Mouse (Mus musculus): ENCODE results near the gene Itih2. TPM values are rescaled to one million over a fixed set of nuclear protein-coding genes. Genes with fewer than 3 reads are reported as not detected.

Itih2 gene
- total and polyA plus RNA-seq, 3 experiments, result 0.21 to 0.84 (median 0.80) TPM

GRCm38 (mm10) chr2:10142472-10143454 lies 11.6 kb upstream of the Itih2 start:
- Histone ChIP-seq H3K27ac (no peak overlapping the region), H3K9ac (ENCODE audit: low read depth, low read length) (no peak overlapping the region), H3K36me3 (ENCODE audit: control insufficient read depth, insufficient read depth, low read length) (no peaks in the 10 kb centered on the region), H3K4me1 (ENCODE audit: control insufficient read depth, insufficient read depth, low read length) (no peaks in the 10 kb centered on the region), H3K4me3 (no peak overlapping the region), H3K79me2 (replicated peaks; ENCODE audit: control insufficient read depth, insufficient read depth, low read length) (no peaks in the 10 kb centered on the region), H3K27me3 (ENCODE audit: control insufficient read depth, insufficient read depth, low read length) (no peaks in the 10 kb centered on the region)
- DNase-seq, result peak; percentile 49 to 62
- WGBS, result 34% methylated on average over 8 of the region's 8 CpGs
- peak; percentile 65; the same call in 1 of the 2 replicates for TF ChIP-seq EP300 (IDR thresholded peaks at IDR 0.05; ENCODE audit: insufficient read depth, low read depth, low read length)
- no peak for TF ChIP-seq POLR2A (IDR thresholded peaks at IDR 0.05; ENCODE audit: insufficient read depth, low read depth, low read length)
- peak; percentile 90 for TF ChIP-seq CTCF (IDR thresholded peaks at IDR 0.05)
- intact Hi-C loops (cut with DNase I), result loop anchor here (1.0 to 2.0 kb wide), 2 partner anchors 42 to 146 kb away; no protein-coding TSS in a partner anchor

DNA sequence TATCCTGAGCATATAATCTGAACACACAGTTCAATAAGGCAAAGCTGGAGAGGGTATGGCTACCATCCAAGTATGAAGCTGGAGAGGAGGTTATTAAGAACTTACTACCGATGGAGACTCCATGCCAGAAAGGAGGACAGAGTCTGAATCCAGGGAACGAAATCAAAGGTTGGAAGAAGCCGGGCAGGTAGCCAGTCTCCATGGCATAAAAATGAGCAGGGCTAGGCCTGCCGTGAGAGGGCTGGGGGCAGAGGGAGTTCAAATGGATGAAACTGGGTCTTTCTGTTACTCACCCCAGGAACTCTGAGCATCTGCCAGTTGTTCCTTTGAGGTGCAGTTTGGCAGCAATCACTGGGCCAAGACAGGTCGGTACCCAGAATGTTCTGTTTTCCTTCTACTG lies 9.3 kb upstream of the Itih2 start:
- DNase-seq, result no peak

GRCm38 (mm10) chr2:10137320-10137719 lies 6.1 kb upstream of the Itih2 start:
- 66% methylated on average over 2 of the region's 2 CpGs for WGBS
- no peaks in the 10 kb centered on the region for H3K79me2 ChIP-seq (replicated peaks; ENCODE audit: control insufficient read depth, insufficient read depth, low read length)
- no peak overlapping the region for H3K9ac ChIP-seq (ENCODE audit: low read depth, low read length)
- H3K27me3 ChIP-seq (ENCODE audit: control insufficient read depth, insufficient read depth, low read length), result no peaks in the 10 kb centered on the region
- no peak for TF ChIP-seq EP300 (IDR thresholded peaks at IDR 0.05; ENCODE audit: insufficient read depth, low read depth, low read length)
- TF ChIP-seq CTCF (IDR thresholded peaks at IDR 0.05), result no peak
- TF ChIP-seq POLR2A (IDR thresholded peaks at IDR 0.05; ENCODE audit: insufficient read depth, low read depth, low read length), result no peak
- intact Hi-C loops (cut with DNase I), result no loop called here
- H3K4me1 ChIP-seq (ENCODE audit: control insufficient read depth, insufficient read depth, low read length), result no peaks in the 10 kb centered on the region
- H3K27ac ChIP-seq, result no peak overlapping the region
- DNase-seq, result no peak
- no peak overlapping the region for H3K4me3 ChIP-seq
- H3K36me3 ChIP-seq (ENCODE audit: control insufficient read depth, insufficient read depth, low read length), result no peaks in the 10 kb centered on the region

More for the DNA sequence above, 9.3 kb upstream of the Itih2 start:
- TF ChIP-seq CTCF (IDR thresholded peaks at IDR 0.05) (no peak), EP300 (IDR thresholded peaks at IDR 0.05; ENCODE audit: insufficient read depth, low read depth, low read length) (no peak), POLR2A (IDR thresholded peaks at IDR 0.05; ENCODE audit: insufficient read depth, low read depth, low read length) (no peak)
- no peak overlapping the region for H3K9ac ChIP-seq (ENCODE audit: low read depth, low read length)
- 57% methylated on average over 5 of the region's 5 CpGs for WGBS
- H3K4me1 ChIP-seq (ENCODE audit: control insufficient read depth, insufficient read depth, low read length), result no peaks in the 10 kb centered on the region
- no peak overlapping the region for H3K27ac ChIP-seq
- no peak overlapping the region for H3K4me3 ChIP-seq
- intact Hi-C loops (cut with DNase I), result no loop called here
- no peaks in the 10 kb centered on the region for H3K79me2 ChIP-seq (replicated peaks; ENCODE audit: control insufficient read depth, insufficient read depth, low read length)
- H3K27me3 ChIP-seq (ENCODE audit: control insufficient read depth, insufficient read depth, low read length), result no peaks in the 10 kb centered on the region
- no peaks in the 10 kb centered on the region for H3K36me3 ChIP-seq (ENCODE audit: control insufficient read depth, insufficient read depth, low read length)

DNA sequence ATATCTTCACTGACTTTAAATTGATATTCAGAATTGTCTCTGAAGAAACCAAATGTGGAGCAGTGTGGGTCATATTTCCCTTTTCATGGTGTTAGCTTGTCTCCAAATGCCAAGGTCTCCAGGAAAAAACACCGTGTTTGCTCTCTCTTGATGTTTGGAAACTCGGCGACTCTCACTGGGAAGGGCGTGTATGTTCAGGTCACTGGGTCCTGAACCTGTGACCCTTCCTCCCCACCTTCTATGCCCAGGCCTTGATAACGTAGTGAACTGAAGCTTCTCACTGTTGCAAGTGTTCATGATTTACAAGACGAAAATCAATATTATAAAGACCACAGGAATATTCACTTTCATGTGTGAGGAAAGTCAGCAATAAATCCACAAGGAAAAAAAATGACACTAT lies 2.7 kb upstream of the Itih2 start:
- TF ChIP-seq POLR2A (IDR thresholded peaks at IDR 0.05; ENCODE audit: insufficient read depth, low read depth, low read length) (no peak), EP300 (IDR thresholded peaks at IDR 0.05; ENCODE audit: insufficient read depth, low read depth, low read length) (no peak), CTCF (IDR thresholded peaks at IDR 0.05) (no peak)
- no peaks in the 10 kb centered on the region for H3K4me1 ChIP-seq (ENCODE audit: control insufficient read depth, insufficient read depth, low read length)
- no peak overlapping the region for H3K9ac ChIP-seq (ENCODE audit: low read depth, low read length)
- no peaks in the 10 kb centered on the region for H3K79me2 ChIP-seq (replicated peaks; ENCODE audit: control insufficient read depth, insufficient read depth, low read length)
- 69% methylated on average over 6 of the region's 6 CpGs for WGBS
- H3K36me3 ChIP-seq (ENCODE audit: control insufficient read depth, insufficient read depth, low read length), result no peaks in the 10 kb centered on the region
- intact Hi-C loops (cut with DNase I), result no loop called here
- H3K27ac ChIP-seq, result no peak overlapping the region
- H3K27me3 ChIP-seq (ENCODE audit: control insufficient read depth, insufficient read depth, low read length), result no peaks in the 10 kb centered on the region
- no peak for DNase-seq
- no peak overlapping the region for H3K4me3 ChIP-seq

DNA sequence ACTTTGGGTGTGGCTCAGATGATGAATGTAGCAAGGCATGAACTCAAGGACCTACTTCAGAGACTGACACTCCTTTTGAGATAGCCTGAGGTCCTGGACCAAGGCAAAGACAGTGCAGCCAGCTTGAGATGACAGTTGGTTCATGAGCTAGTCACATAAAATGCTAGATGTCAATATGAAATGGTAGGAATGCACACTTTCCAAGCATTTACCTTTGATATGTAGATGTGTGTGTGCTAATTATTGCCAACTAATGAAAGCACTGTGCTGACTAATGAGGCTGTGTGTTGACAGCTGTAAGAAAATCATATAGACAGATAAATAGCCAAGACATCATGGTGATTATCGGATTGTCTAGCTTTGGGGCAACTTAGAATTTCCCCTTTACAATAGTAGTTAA lies 932 bp upstream of the Itih2 start:
- H3K27ac ChIP-seq, result no peak overlapping the region
- H3K4me3 ChIP-seq, result no peak overlapping the region
- no peak for TF ChIP-seq CTCF (IDR thresholded peaks at IDR 0.05)
- DNase-seq, result no peak
- H3K9ac ChIP-seq (ENCODE audit: low read depth, low read length), result no peak overlapping the region
- H3K36me3 ChIP-seq (ENCODE audit: control insufficient read depth, insufficient read depth, low read length), result no peaks in the 10 kb centered on the region
- H3K4me1 ChIP-seq (ENCODE audit: control insufficient read depth, insufficient read depth, low read length), result no peaks in the 10 kb centered on the region
- intact Hi-C loops (cut with DNase I), result no loop called here
- H3K79me2 ChIP-seq (replicated peaks; ENCODE audit: control insufficient read depth, insufficient read depth, low read length), result no peaks in the 10 kb centered on the region
- no peaks in the 10 kb centered on the region for H3K27me3 ChIP-seq (ENCODE audit: control insufficient read depth, insufficient read depth, low read length)
- WGBS, result 82% methylated on average over 1 of the region's 1 CpGs

GRCm38 (mm10) chr2:10130341-10130990 lies 730 bp downstream of the Itih2 start:
- WGBS, result 53% methylated on average over 8 of the region's 8 CpGs
- TF ChIP-seq CTCF (IDR thresholded peaks at IDR 0.05) (no peak), POLR2A (IDR thresholded peaks at IDR 0.05; ENCODE audit: insufficient read depth, low read depth, low read length) (no peak), EP300 (IDR thresholded peaks at IDR 0.05; ENCODE audit: insufficient read depth, low read depth, low read length) (no peak)
- Histone ChIP-seq H3K9ac (ENCODE audit: low read depth, low read length) (no peak overlapping the region), H3K36me3 (ENCODE audit: control insufficient read depth, insufficient read depth, low read length) (no peaks in the 10 kb centered on the region), H3K4me3 (no peak overlapping the region), H3K79me2 (replicated peaks; ENCODE audit: control insufficient read depth, insufficient read depth, low read length) (no peaks in the 10 kb centered on the region), H3K4me1 (ENCODE audit: control insufficient read depth, insufficient read depth, low read length) (no peaks in the 10 kb centered on the region), H3K27me3 (ENCODE audit: control insufficient read depth, insufficient read depth, low read length) (no peaks in the 10 kb centered on the region), H3K27ac (no peak overlapping the region)
- DNase-seq, result no peak
- intact Hi-C loops (cut with DNase I), result no loop called here

All from heart, adult 2 months (tissue).